Mouse (Mus musculus): ENCODE data around the gene Gng4. TPM values are rescaled to one million over a fixed set of nuclear protein-coding genes. Genes with fewer than 3 reads are reported as not detected.

The Gng4 gene
- polyA plus RNA-seq, 1 experiment from 2014 or later, result 0.48 TPM

DNA sequence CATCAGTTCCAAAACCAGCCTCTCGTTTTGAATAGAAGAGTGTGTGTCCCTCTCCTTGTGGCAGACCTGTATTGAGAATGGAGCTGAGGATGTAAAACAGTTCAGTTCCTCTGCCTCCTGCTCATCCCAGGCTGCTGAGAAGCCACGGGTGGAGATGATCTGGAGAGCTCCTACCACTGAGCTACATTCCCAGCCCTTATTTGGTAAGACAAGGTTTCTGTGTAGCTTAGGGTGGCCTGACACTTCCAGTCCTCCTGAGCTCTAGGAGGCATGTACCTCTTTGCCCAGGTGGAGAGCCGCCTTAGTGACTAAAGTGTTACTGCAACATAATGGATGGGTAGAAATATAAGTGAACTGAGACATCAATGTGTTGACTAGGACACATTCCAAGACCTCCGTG is 2.8 kb upstream of the Gng4 start:
- Histone ChIP-seq H3K4me3 (ENCODE audit: low read depth, low read length) (no peak overlapping the region), H3K27ac (replicated peaks; ENCODE audit: low read depth, low read length) (no peak overlapping the region), H3K36me3 (ENCODE audit: control insufficient read depth, insufficient read depth, low read length) (no peaks in the 10 kb centered on the region), H3K9ac (ENCODE audit: low read length) (no peak overlapping the region), H3K4me1 (ENCODE audit: control insufficient read depth, insufficient read depth, low read length) (peaks cover 9% of the 10 kb centered on the region), H3K4me2 (ENCODE audit: low read depth, severe bottlenecking) (no peak overlapping the region), H3K27me3 (ENCODE audit: control insufficient read depth, insufficient read depth, low read length) (peaks cover 29% of the 10 kb centered on the region), H3K9me3 (ENCODE audit: control insufficient read depth, low read length) (no peaks in the 10 kb centered on the region)
- no peak for ATAC-seq (ENCODE audit: insufficient number of reproducible peaks, low FRiP score, low TSS enrichment, low read depth)
- no peak for DNase-seq (ENCODE audit: low spot score)
- 48% methylated on average over 4 of the region's 4 CpGs for WGBS

DNA sequence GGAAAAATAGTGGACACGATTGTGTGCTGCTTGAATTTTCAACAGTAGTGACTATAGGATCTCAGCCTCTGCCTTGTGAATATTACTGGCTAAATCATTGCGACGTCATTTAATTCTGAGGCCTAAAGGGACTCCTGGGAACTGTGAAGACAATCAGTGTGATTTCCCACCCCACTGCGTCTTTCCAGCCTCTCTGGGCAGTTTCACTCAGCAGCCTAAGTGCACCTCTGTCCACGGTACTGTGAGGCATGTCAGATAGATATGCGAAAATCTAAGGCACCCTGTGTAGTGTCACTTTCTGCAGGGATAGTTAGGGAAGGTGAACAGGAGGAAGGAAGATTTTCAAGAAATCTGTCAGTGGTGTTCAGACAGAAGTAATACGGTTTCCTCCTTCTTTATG is 563 bp upstream of the Gng4 start:
- peak overlapping the region; percentile 92; the same call in 1 of the 2 replicates for H3K4me2 ChIP-seq (ENCODE audit: low read depth, severe bottlenecking)
- WGBS, result 40% methylated on average over 7 of the region's 7 CpGs

GRCm38 (mm10) chr13:13784420-13784936 is 619 bp downstream of the Gng4 start:
- H3K4me3 ChIP-seq (ENCODE audit: low read depth, low read length), result peak overlapping the region; percentile 27
- H3K4me1 ChIP-seq (ENCODE audit: control insufficient read depth, insufficient read depth, low read length), result peaks cover 9% of the 10 kb centered on the region
- under 1% methylated on average over 57 of the region's 59 CpGs for WGBS
- peak overlapping the region; percentile 92 for H3K4me2 ChIP-seq (ENCODE audit: low read depth, severe bottlenecking)
- H3K9ac ChIP-seq (ENCODE audit: low read length), result peak overlapping the region; percentile 49
- peak; percentile 35; the same call in 1 of the 2 replicates for ATAC-seq (ENCODE audit: insufficient number of reproducible peaks, low FRiP score, low TSS enrichment, low read depth)
- no peaks in the 10 kb centered on the region for H3K9me3 ChIP-seq (ENCODE audit: control insufficient read depth, low read length)
- no peak overlapping the region for H3K27ac ChIP-seq (replicated peaks; ENCODE audit: low read depth, low read length)
- DNase-seq (ENCODE audit: low spot score), result peak; percentile 41
- peaks cover 31% of the 10 kb centered on the region for H3K27me3 ChIP-seq (ENCODE audit: control insufficient read depth, insufficient read depth, low read length)
- no peaks in the 10 kb centered on the region for H3K36me3 ChIP-seq (ENCODE audit: control insufficient read depth, insufficient read depth, low read length)

More for the DNA sequence above, 563 bp upstream of the Gng4 start:
- no peaks in the 10 kb centered on the region for H3K9me3 ChIP-seq (ENCODE audit: control insufficient read depth, low read length)
- peaks cover 9% of the 10 kb centered on the region for H3K4me1 ChIP-seq (ENCODE audit: control insufficient read depth, insufficient read depth, low read length)
- ATAC-seq (ENCODE audit: insufficient number of reproducible peaks, low FRiP score, low TSS enrichment, low read depth), result no peak
- no peaks in the 10 kb centered on the region for H3K36me3 ChIP-seq (ENCODE audit: control insufficient read depth, insufficient read depth, low read length)
- no peak for DNase-seq (ENCODE audit: low spot score)
- no peak overlapping the region for H3K27ac ChIP-seq (replicated peaks; ENCODE audit: low read depth, low read length)
- H3K9ac ChIP-seq (ENCODE audit: low read length), result no peak overlapping the region
- H3K4me3 ChIP-seq (ENCODE audit: low read depth, low read length), result no peak overlapping the region
- peaks cover 31% of the 10 kb centered on the region for H3K27me3 ChIP-seq (ENCODE audit: control insufficient read depth, insufficient read depth, low read length)

- no peak overlapping the region for H3K9ac ChIP-seq (ENCODE audit: low read length)
- DNase-seq (ENCODE audit: low spot score) (peak; percentile 72), ATAC-seq (ENCODE audit: insufficient number of reproducible peaks, low FRiP score, low TSS enrichment, low read depth) (no peak)
- H3K4me1 ChIP-seq (ENCODE audit: control insufficient read depth, insufficient read depth, low read length), result peaks cover 9% of the 10 kb centered on the region
- H3K4me2 ChIP-seq (ENCODE audit: low read depth, severe bottlenecking), result peak overlapping the region; percentile 92
- 1% methylated on average over 30 of the region's 30 CpGs for WGBS
- H3K27ac ChIP-seq (replicated peaks; ENCODE audit: low read depth, low read length), result no peak overlapping the region
- peak overlapping the region; percentile 27 for H3K4me3 ChIP-seq (ENCODE audit: low read depth, low read length)
- H3K36me3 ChIP-seq (ENCODE audit: control insufficient read depth, insufficient read depth, low read length), result no peaks in the 10 kb centered on the region
- H3K27me3 ChIP-seq (ENCODE audit: control insufficient read depth, insufficient read depth, low read length), result peaks cover 31% of the 10 kb centered on the region
- H3K9me3 ChIP-seq (ENCODE audit: control insufficient read depth, low read length), result no peaks in the 10 kb centered on the region
Observed at GRCm38 (mm10) chr13:13784981-13785783, 1.3 kb downstream of the Gng4 start.

DNA sequence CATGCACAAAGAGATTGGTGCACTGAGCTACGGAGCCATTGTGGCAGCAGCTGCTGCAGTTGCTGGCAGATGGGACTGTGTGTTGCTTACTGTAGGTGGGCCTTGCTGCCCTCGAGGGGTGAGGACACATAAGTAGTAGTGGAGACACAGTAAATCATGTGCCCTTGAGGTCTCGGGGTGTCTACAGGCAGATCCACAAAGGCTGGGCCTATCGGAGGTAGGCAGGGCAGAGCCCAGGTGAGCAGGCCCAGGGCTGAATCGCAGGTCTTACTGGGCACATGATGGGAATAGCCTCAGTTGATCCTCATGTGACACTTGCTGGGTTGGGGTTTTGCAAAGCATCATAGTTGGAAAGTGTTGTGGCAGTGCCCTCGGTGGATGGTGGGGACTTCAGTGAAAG is 3.1 kb downstream of the Gng4 start:
- Histone ChIP-seq H3K27ac (replicated peaks; ENCODE audit: low read depth, low read length) (no peak overlapping the region), H3K27me3 (ENCODE audit: control insufficient read depth, insufficient read depth, low read length) (peaks cover 31% of the 10 kb centered on the region), H3K9me3 (ENCODE audit: control insufficient read depth, low read length) (no peaks in the 10 kb centered on the region), H3K9ac (ENCODE audit: low read length) (no peak overlapping the region), H3K4me1 (ENCODE audit: control insufficient read depth, insufficient read depth, low read length) (peaks cover 9% of the 10 kb centered on the region), H3K4me2 (ENCODE audit: low read depth, severe bottlenecking) (no peak overlapping the region), H3K4me3 (ENCODE audit: low read depth, low read length) (no peak overlapping the region), H3K36me3 (ENCODE audit: control insufficient read depth, insufficient read depth, low read length) (no peaks in the 10 kb centered on the region)
- no peak for DNase-seq (ENCODE audit: low spot score)
- ATAC-seq (ENCODE audit: insufficient number of reproducible peaks, low FRiP score, low TSS enrichment, low read depth), result no peak
- WGBS, result 90% methylated on average over 6 of the region's 6 CpGs

GRCm38 (mm10) chr13:13788070-13788469 is 4.2 kb downstream of the Gng4 start:
- WGBS, result 87% methylated on average over 4 of the region's 4 CpGs
- H3K27me3 ChIP-seq (ENCODE audit: control insufficient read depth, insufficient read depth, low read length), result peaks cover 28% of the 10 kb centered on the region

DNA sequence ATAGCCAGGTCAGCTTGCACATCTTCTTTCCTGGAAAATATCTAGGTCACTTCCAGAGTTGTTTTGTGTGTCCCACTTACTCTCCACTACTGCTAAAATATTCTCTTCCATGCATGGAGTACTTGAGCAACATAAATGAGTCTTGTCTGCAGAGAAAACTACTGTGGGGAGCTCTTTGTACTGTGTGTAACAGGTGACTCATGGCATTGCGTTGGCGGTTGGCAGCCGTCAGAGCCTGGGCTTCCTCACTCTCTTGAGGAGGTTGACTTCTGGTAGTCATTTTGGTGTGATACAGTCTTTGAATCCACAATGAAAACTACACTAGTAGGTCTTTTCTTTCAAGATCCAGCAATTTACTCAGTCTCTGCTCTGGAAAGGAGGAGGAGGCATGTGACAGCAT is 8.1 kb downstream of the Gng4 start:
- Histone ChIP-seq H3K4me3 (ENCODE audit: low read depth, low read length) (no peak overlapping the region), H3K27me3 (ENCODE audit: control insufficient read depth, insufficient read depth, low read length) (no peaks in the 10 kb centered on the region), H3K9me3 (ENCODE audit: control insufficient read depth, low read length) (no peaks in the 10 kb centered on the region), H3K36me3 (ENCODE audit: control insufficient read depth, insufficient read depth, low read length) (no peaks in the 10 kb centered on the region), H3K9ac (ENCODE audit: low read length) (no peak overlapping the region), H3K4me1 (ENCODE audit: control insufficient read depth, insufficient read depth, low read length) (no peaks in the 10 kb centered on the region), H3K27ac (replicated peaks; ENCODE audit: low read depth, low read length) (no peak overlapping the region), H3K4me2 (ENCODE audit: low read depth, severe bottlenecking) (no peak overlapping the region)
- 92% methylated on average over 3 of the region's 3 CpGs for WGBS
- ATAC-seq (ENCODE audit: insufficient number of reproducible peaks, low FRiP score, low TSS enrichment, low read depth) (no peak), DNase-seq (ENCODE audit: low spot score) (no peak)

More at GRCm38 (mm10) chr13:13788070-13788469, 4.2 kb downstream of the Gng4 start:
- no peaks in the 10 kb centered on the region for H3K9me3 ChIP-seq (ENCODE audit: control insufficient read depth, low read length)
- H3K4me3 ChIP-seq (ENCODE audit: low read depth, low read length), result no peak overlapping the region
- H3K36me3 ChIP-seq (ENCODE audit: control insufficient read depth, insufficient read depth, low read length), result no peaks in the 10 kb centered on the region
- DNase-seq (ENCODE audit: low spot score), result no peak
- no peak overlapping the region for H3K27ac ChIP-seq (replicated peaks; ENCODE audit: low read depth, low read length)
- ATAC-seq (ENCODE audit: insufficient number of reproducible peaks, low FRiP score, low TSS enrichment, low read depth), result no peak
- no peak overlapping the region for H3K4me2 ChIP-seq (ENCODE audit: low read depth, severe bottlenecking)
- H3K9ac ChIP-seq (ENCODE audit: low read length), result no peak overlapping the region
- peaks cover 9% of the 10 kb centered on the region for H3K4me1 ChIP-seq (ENCODE audit: control insufficient read depth, insufficient read depth, low read length)

- ATAC-seq (ENCODE audit: insufficient number of reproducible peaks, low FRiP score, low TSS enrichment, low read depth), result no peak
- no peak overlapping the region for H3K27ac ChIP-seq (replicated peaks; ENCODE audit: low read depth, low read length)
- 58% methylated on average over 5 of the region's 5 CpGs for WGBS
- no peaks in the 10 kb centered on the region for H3K4me1 ChIP-seq (ENCODE audit: control insufficient read depth, insufficient read depth, low read length)
- H3K9me3 ChIP-seq (ENCODE audit: control insufficient read depth, low read length), result no peaks in the 10 kb centered on the region
- H3K9ac ChIP-seq (ENCODE audit: low read length), result no peak overlapping the region
- H3K36me3 ChIP-seq (ENCODE audit: control insufficient read depth, insufficient read depth, low read length), result no peaks in the 10 kb centered on the region
- H3K27me3 ChIP-seq (ENCODE audit: control insufficient read depth, insufficient read depth, low read length), result no peaks in the 10 kb centered on the region
- no peak overlapping the region for H3K4me3 ChIP-seq (ENCODE audit: low read depth, low read length)
- no peak overlapping the region for H3K4me2 ChIP-seq (ENCODE audit: low read depth, severe bottlenecking)
- no peak for DNase-seq (ENCODE audit: low spot score)
Observed at GRCm38 (mm10) chr13:13795166-13795832, 11.4 kb downstream of the Gng4 start.

Measured in limb, embryonic 11.5 days (tissue).